Mouse (Mus musculus) C2C12 (cell line): ENCODE results near the gene H2-Ke6. TPM values are rescaled to one million over a fixed set of nuclear protein-coding genes. Genes with fewer than 3 reads are reported as not detected.
"Not testable (repeated sequence)": the region's sequence is repeated elsewhere in the genome, so short reads cannot be mapped to it uniquely, and the experiment has no call there.

Experiments
- H3K27me3 ChIP-seq: one replicate; pipeline ENCODE4 v1.6.1; 2011; ENCODE audit not compliant: control insufficient read depth, insufficient read depth, insufficient read length
- H3K36me3 ChIP-seq: one replicate; pipeline ENCODE4 v1.6.1; 2011; ENCODE audit not compliant: control insufficient read depth, insufficient read depth
- H3K4me3 ChIP-seq: one replicate; pipeline ENCODE4 v1.5.1; 2011; ENCODE audit warnings: mild to moderate bottlenecking, control low read depth; ENCODE audit not compliant: poor library complexity, insufficient read depth, severe bottlenecking
- H3K79me2 ChIP-seq: one replicate; pipeline ENCODE4 v1.6.1; 2011; ENCODE audit not compliant: control insufficient read depth, insufficient read depth
- H3K79me3 ChIP-seq: one replicate; pipeline ENCODE4 v1.6.1; 2011; ENCODE audit warnings: low read depth, control low read depth
- H3ac ChIP-seq: one replicate; pipeline ENCODE3; 2011; ENCODE audit warnings: low read depth; ENCODE audit not compliant: control insufficient read depth, insufficient read length
- CEBPB ChIP-seq: IDR thresholded peaks from one replicate; pipeline ENCODE4 v1.6.1; 2011; ENCODE audit warnings: low read depth, mild to moderate bottlenecking, control low read depth, moderate library complexity
- CTCF ChIP-seq: IDR thresholded peaks from one replicate; pipeline ENCODE4 v1.5.1; 2011; ENCODE audit not compliant: control insufficient read depth, insufficient read depth, insufficient read length
- FOSL1 ChIP-seq: IDR thresholded peaks from one replicate; pipeline ENCODE4 v1.8.0; 2011; ENCODE audit warnings: mild to moderate bottlenecking, low read length; ENCODE audit not compliant: poor library complexity, insufficient read depth, severe bottlenecking
- MAX ChIP-seq: IDR thresholded peaks from one replicate; pipeline ENCODE4 v1.6.1; 2011; ENCODE audit warnings: mild to moderate bottlenecking, control low read depth
- MYOD1 ChIP-seq: IDR thresholded peaks from one replicate; pipeline ENCODE4 v1.6.1; 2011; ENCODE audit warnings: low read depth; ENCODE audit not compliant: control insufficient read depth, insufficient read length
- MYOG ChIP-seq: IDR thresholded peaks from one replicate; pipeline ENCODE4 v1.6.1; 2011; ENCODE audit not compliant: control insufficient read depth, insufficient read length; ENCODE audit errors: extremely low read depth
- USF1 ChIP-seq: IDR thresholded peaks from one replicate; pipeline ENCODE4 v1.6.1; 2011; ENCODE audit warnings: low read depth, mild to moderate bottlenecking, control low read depth, moderate library complexity
- polyA plus RNA-seq: library from polyadenylated mRNA; unstranded; fragments of >200 nt; fragmentation: generic; extraction: Trizol; gene quantifications from one replicate; pipeline ENCODE4 v1.2.1, GENCODE M21; 2012; ENCODE audit warnings: missing spikeins

H2-Ke6 gene
- polyA plus RNA-seq, 1 experiment = 17.6 TPM

- Histone ChIP-seq H3K79me3 (no peaks in the 10 kb centered on the region), H3K27me3 (no peaks in the 10 kb centered on the region), H3K79me2 (no peaks in the 10 kb centered on the region), H3ac (no peak overlapping the region), H3K4me3 (no peak overlapping the region), H3K36me3 (no peaks in the 10 kb centered on the region)
- no peak for TF ChIP-seq USF1
- TF ChIP-seq MYOG = no peak
- TF ChIP-seq MAX = no peak
- TF ChIP-seq CTCF = no peak
- no peak for TF ChIP-seq MYOD1
- TF ChIP-seq FOSL1 = no peak
- no peak for TF ChIP-seq CEBPB
Observed at GRCm38 (mm10) chr17:33995651-33996050, 32.2 kb downstream of the H2-Ke6 start.

DNA sequence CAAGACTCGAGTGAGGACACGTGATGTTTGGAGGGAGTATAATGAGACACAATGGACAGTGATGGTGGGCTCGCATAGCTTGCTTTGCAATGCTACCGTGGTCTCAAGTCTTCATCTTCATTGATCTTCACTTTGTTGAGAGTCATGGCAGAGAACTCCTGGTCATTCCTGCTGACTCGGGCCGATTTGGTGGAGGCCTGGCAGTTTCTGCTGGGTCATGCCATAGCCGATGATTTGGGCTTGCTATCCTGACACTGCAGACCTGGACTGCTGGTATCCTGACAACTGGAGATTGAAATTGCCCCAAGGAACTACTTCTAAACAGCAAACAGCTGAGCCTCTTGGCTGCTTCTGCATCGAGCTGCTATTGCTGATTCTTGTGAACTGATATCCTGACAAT is 32.9 kb downstream of the H2-Ke6 start:
- Histone ChIP-seq H3K36me3 (no peaks in the 10 kb centered on the region), H3K4me3 (no peak overlapping the region), H3ac (no peak overlapping the region), H3K79me2 (no peaks in the 10 kb centered on the region), H3K79me3 (no peaks in the 10 kb centered on the region), H3K27me3 (no peaks in the 10 kb centered on the region)
- TF ChIP-seq MYOD1 (no peak), CEBPB (no peak), CTCF (no peak), MYOG (no peak), MAX (no peak), USF1 (no peak), FOSL1 (no peak)

GRCm38 (mm10) chr17:33991788-33992664 is 35.8 kb downstream of the H2-Ke6 start:
- Histone ChIP-seq H3ac (no peak overlapping the region), H3K79me3 (no peaks in the 10 kb centered on the region), H3K79me2 (no peaks in the 10 kb centered on the region), H3K36me3 (no peaks in the 10 kb centered on the region), H3K4me3 (no peak overlapping the region), H3K27me3 (peaks cover 7% of the 10 kb centered on the region)
- no peak for TF ChIP-seq MYOG
- no peak for TF ChIP-seq FOSL1
- TF ChIP-seq MAX = no peak
- peak; percentile 92 for TF ChIP-seq USF1
- no peak for TF ChIP-seq CEBPB

DNA sequence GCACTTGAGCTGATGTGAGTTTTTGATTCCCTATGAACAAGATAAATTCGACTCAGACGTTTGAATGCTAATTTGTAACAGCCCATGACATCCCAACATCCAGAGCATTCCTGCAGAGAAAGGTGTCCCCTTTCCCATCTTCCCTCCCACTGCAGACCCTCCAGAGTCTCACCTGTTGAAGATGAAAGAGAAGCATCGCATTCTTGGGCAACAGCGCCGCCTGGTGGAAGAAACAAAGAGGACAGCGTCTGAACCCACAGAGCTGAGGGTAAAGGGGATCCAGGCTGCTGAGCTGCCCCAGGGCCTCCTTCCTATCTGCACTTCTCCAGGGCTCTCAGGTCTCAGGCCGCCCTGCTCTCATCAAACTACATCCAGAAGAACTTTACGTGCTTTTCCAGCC is 45.7 kb downstream of the H2-Ke6 start:
- not testable (repeated sequence) for H3K79me2 ChIP-seq, H3K79me3 ChIP-seq, H3ac ChIP-seq, H3K36me3 ChIP-seq, H3K4me3 ChIP-seq
- peaks cover 17% of the 10 kb centered on the region for H3K27me3 ChIP-seq

- H3K79me3 ChIP-seq = not testable (repeated sequence)
Observed at GRCm38 (mm10) chr17:33981192-33981909, 46.5 kb downstream of the H2-Ke6 start.

DNA sequence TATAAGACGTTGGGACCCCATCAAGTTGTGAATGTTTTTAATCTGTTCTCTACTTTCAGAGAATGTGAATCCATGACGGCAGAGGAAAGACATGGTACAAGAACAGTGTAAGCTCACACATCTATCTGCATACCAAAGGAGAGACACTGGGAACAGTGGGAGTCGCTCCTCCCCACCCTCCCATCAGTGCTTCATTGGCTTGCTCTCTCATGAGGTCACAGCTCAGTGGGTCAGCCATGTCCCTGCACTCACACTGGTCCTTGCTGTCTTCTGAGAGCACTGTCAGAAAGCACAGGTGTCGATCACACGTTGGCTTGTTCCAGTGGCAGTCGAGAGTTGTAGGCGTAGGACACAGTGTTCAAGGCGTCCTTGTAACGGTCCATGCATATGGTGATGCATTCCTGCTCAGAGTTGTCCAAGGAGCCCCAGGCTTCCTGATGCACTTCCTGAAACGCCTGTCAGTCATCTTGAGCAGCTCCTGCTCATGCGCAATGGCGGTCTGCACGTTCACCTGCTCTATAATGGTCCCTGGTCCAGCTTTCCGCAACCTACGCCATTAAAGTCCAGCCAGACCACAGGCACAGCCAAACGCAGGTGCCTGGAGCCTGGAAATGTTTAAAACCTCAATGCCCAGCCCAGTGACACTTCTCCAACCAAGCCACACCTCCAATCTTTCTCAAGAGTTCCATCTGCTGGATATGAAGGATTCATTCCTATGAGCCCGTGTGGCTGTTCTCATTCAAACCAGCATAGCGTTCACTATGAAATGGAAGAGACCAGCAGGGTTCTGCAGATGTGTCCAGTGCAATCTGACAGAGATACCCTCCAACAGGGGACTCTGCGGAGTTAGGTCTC is 47.5 kb downstream of the H2-Ke6 start:
- Histone ChIP-seq H3K36me3 (no peaks in the 10 kb centered on the region), H3K4me3 (no peak overlapping the region), H3K79me2 (no peaks in the 10 kb centered on the region), H3ac (no peak overlapping the region), H3K79me3 (no peaks in the 10 kb centered on the region), H3K27me3 (peaks cover 17% of the 10 kb centered on the region)
- TF ChIP-seq FOSL1 = no peak
- TF ChIP-seq MAX = no peak
- TF ChIP-seq CTCF = no peak
- TF ChIP-seq MYOG = no peak
- no peak for TF ChIP-seq USF1
- no peak for TF ChIP-seq MYOD1
- TF ChIP-seq CEBPB = no peak

More at GRCm38 (mm10) chr17:33981192-33981909, 46.5 kb downstream of the H2-Ke6 start:
- H3K79me2 ChIP-seq, H3ac ChIP-seq, H3K4me3 ChIP-seq, H3K36me3 ChIP-seq: not testable (repeated sequence)
- peaks cover 17% of the 10 kb centered on the region for H3K27me3 ChIP-seq
